Mouse (Mus musculus): ENCODE measurements around the gene Golga5. TPM values are rescaled to one million over a fixed set of nuclear protein-coding genes. Genes with fewer than 3 reads are reported as not detected.

Golga5 gene
- polyA plus RNA-seq, 1 experiment: 32.4 TPM

DNA sequence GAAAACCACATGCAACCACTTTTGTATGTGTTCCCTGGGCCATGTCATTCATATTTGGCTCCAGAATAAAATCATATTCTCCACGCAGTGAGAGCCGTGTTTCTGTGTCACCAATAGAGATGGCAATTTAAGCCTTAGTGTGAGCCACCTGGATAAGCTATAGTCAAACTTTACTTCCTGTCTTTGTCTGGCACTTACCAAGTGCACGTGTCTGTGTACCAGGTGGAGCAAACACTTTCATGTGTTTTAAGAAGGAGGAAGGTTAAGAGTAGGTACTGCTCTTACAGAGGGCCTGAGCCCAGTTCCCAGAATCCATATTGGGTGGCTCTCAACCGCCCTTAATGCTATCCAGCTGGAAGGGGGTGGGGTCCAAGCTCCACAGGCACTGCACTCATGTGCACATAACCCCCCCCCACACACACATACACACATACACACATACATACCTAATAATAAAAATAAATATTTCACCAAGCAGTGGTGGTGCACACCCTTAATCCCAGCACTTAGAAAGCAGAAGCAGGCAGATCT, 43.8 kb upstream of the Golga5 start:
- TF ChIP-seq POLR2A (IDR thresholded peaks at IDR 0.05; ENCODE audit: control insufficient read depth, low read depth, low read length): no peak
- TF ChIP-seq CTCF (IDR thresholded peaks at IDR 0.05; ENCODE audit: control insufficient read depth, insufficient read depth, insufficient replicate concordance, low read depth, low read length): no peak
- Histone ChIP-seq H3K4me1 (ENCODE audit: control insufficient read depth, insufficient read depth, low read length) (no peaks in the 10 kb centered on the region), H3K27ac (ENCODE audit: control insufficient read depth, insufficient read depth, low read depth, low read length) (no peak overlapping the region), H3K36me3 (ENCODE audit: control insufficient read depth, insufficient read depth, low read length) (no peaks in the 10 kb centered on the region), H3K27me3 (ENCODE audit: control insufficient read depth, insufficient read depth, low read length) (no peaks in the 10 kb centered on the region), H3K4me3 (ENCODE audit: control insufficient read depth, low read depth, low read length) (no peak overlapping the region)

DNA sequence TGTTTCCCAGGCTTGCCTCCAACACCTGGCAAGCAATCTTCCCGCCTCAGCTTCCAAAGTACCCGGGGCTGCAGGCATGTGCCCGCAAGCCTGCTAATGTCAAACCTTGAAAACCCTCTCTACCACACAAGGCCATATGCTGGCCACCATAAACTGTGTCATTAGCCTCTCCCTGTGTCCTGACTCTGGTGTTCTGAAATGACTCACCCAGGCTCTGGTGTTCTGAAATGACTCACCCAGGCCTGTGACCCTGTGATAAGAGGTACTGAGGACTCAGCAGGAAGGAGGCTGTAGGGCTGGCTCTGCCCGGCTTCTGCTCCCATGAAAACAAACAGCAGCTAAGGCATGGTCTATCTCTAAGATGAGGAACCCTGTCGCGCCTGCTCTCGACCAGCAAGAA, 42.6 kb upstream of the Golga5 start:
- Histone ChIP-seq H3K4me3 (ENCODE audit: control insufficient read depth, low read depth, low read length) (no peak overlapping the region), H3K27ac (ENCODE audit: control insufficient read depth, insufficient read depth, low read depth, low read length) (no peak overlapping the region), H3K4me1 (ENCODE audit: control insufficient read depth, insufficient read depth, low read length) (no peaks in the 10 kb centered on the region), H3K27me3 (ENCODE audit: control insufficient read depth, insufficient read depth, low read length) (no peaks in the 10 kb centered on the region), H3K36me3 (ENCODE audit: control insufficient read depth, insufficient read depth, low read length) (no peaks in the 10 kb centered on the region)
- no peak for TF ChIP-seq CTCF (IDR thresholded peaks at IDR 0.05; ENCODE audit: control insufficient read depth, insufficient read depth, insufficient replicate concordance, low read depth, low read length)
- TF ChIP-seq POLR2A (IDR thresholded peaks at IDR 0.05; ENCODE audit: control insufficient read depth, low read depth, low read length): no peak

DNA sequence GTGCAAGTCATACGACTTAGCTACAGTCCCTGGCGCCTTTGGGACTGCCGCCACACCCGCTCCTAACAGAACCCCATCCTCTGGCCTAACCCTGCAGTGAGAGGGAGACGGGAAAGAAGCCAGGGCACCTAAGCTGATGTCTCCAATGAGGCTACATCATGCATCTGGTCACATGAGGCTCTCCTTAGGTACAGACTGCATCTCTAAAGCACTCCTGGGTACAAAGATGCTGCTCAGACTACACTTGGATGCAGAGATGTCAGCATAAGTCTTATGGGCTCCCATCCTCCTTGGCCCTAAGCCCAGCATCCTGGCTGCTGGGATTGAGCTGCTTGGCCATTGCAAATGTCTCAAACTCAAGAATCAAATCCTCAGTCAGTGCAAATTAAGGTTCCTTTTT, 39.3 kb upstream of the Golga5 start:
- Histone ChIP-seq H3K27me3 (ENCODE audit: control insufficient read depth, insufficient read depth, low read length) (no peaks in the 10 kb centered on the region), H3K27ac (ENCODE audit: control insufficient read depth, insufficient read depth, low read depth, low read length) (no peak overlapping the region), H3K4me3 (ENCODE audit: control insufficient read depth, low read depth, low read length) (no peak overlapping the region), H3K36me3 (ENCODE audit: control insufficient read depth, insufficient read depth, low read length) (no peaks in the 10 kb centered on the region), H3K4me1 (ENCODE audit: control insufficient read depth, insufficient read depth, low read length) (peaks cover 3% of the 10 kb centered on the region; the same call in 1 of the 2 replicates)
- TF ChIP-seq POLR2A (IDR thresholded peaks at IDR 0.05; ENCODE audit: control insufficient read depth, low read depth, low read length) (no peak), CTCF (IDR thresholded peaks at IDR 0.05; ENCODE audit: control insufficient read depth, insufficient read depth, insufficient replicate concordance, low read depth, low read length) (no peak)

DNA sequence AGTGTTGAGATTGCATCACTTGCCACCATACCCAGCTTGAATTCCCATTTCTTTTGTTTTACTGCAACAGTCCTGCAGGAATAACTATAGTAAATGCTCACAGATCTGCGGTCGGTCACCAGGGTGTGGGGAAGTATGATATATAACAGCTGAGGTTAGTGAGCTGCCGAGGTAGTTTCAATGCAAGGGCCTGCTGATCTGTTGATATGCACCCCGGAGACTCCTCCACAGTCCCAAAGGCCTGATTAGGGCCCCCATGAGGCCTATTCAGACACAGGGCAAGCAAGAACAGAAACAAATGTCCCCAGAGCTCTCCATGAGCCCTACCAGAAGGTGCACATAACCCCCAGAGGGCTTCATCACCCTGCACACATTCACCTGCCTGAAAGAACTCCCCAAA, 38.7 kb upstream of the Golga5 start:
- H3K4me1 ChIP-seq (ENCODE audit: control insufficient read depth, insufficient read depth, low read length): peaks cover 3% of the 10 kb centered on the region; the same call in 1 of the 2 replicates
- no peaks in the 10 kb centered on the region for H3K36me3 ChIP-seq (ENCODE audit: control insufficient read depth, insufficient read depth, low read length)

DNA sequence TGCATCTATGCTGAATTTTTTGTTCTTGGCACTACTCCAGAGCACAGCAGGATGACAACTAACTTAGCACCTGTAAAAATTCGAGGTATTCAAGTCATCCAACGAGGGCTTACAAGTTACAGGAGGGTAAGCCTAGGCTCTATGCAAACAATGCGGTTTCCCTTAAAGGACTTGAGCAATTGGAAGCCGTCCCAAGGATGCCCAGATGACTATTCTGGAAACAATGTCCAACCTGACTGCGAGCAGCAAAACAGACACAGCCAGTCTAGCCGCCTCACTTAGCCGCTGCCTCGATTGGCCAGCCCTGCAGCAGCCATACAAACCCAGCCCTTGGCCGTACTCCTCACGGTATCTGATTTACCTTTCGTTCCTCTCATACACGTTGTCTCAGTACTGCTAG, 36.7 kb upstream of the Golga5 start:
- no peaks in the 10 kb centered on the region for H3K36me3 ChIP-seq (ENCODE audit: control insufficient read depth, insufficient read depth, low read length)
- no peak overlapping the region for H3K4me3 ChIP-seq (ENCODE audit: control insufficient read depth, low read depth, low read length)
- no peaks in the 10 kb centered on the region for H3K27me3 ChIP-seq (ENCODE audit: control insufficient read depth, insufficient read depth, low read length)
- peaks cover 3% of the 10 kb centered on the region; the same call in 1 of the 2 replicates for H3K4me1 ChIP-seq (ENCODE audit: control insufficient read depth, insufficient read depth, low read length)
- no peak overlapping the region for H3K27ac ChIP-seq (ENCODE audit: control insufficient read depth, insufficient read depth, low read depth, low read length)
- TF ChIP-seq POLR2A (IDR thresholded peaks at IDR 0.05; ENCODE audit: control insufficient read depth, low read depth, low read length): no peak
- no peak for TF ChIP-seq CTCF (IDR thresholded peaks at IDR 0.05; ENCODE audit: control insufficient read depth, insufficient read depth, insufficient replicate concordance, low read depth, low read length)

More for the DNA sequence above, 38.7 kb upstream of the Golga5 start:
- Histone ChIP-seq H3K27me3 (ENCODE audit: control insufficient read depth, insufficient read depth, low read length) (no peaks in the 10 kb centered on the region), H3K27ac (ENCODE audit: control insufficient read depth, insufficient read depth, low read depth, low read length) (no peak overlapping the region), H3K4me3 (ENCODE audit: control insufficient read depth, low read depth, low read length) (no peak overlapping the region)
- TF ChIP-seq CTCF (IDR thresholded peaks at IDR 0.05; ENCODE audit: control insufficient read depth, insufficient read depth, insufficient replicate concordance, low read depth, low read length) (no peak), POLR2A (IDR thresholded peaks at IDR 0.05; ENCODE audit: control insufficient read depth, low read depth, low read length) (no peak)

DNA sequence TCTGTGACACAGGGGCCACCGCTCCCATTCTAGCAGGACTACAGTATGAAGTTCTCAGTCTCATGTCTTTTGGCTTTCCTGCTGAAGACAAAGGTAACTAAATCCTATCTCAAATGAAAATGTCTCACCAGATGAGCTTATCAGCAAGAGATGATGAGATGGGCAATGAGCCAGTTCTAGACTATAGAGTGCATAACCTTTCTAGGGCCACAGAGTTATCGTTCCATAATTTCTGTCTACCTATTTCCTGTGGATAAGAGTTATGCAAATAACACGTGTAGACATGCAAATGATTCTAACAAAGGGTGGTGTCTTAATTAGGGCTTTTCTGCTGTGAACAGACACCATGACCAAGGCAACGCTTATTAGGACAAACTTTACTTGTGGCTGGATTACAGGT, 34.8 kb upstream of the Golga5 start:
- Histone ChIP-seq H3K36me3 (ENCODE audit: control insufficient read depth, insufficient read depth, low read length) (no peaks in the 10 kb centered on the region), H3K27ac (ENCODE audit: control insufficient read depth, insufficient read depth, low read depth, low read length) (no peak overlapping the region), H3K27me3 (ENCODE audit: control insufficient read depth, insufficient read depth, low read length) (no peaks in the 10 kb centered on the region), H3K4me3 (ENCODE audit: control insufficient read depth, low read depth, low read length) (no peak overlapping the region), H3K4me1 (ENCODE audit: control insufficient read depth, insufficient read depth, low read length) (peaks cover 3% of the 10 kb centered on the region)
- no peak for TF ChIP-seq CTCF (IDR thresholded peaks at IDR 0.05; ENCODE audit: control insufficient read depth, insufficient read depth, insufficient replicate concordance, low read depth, low read length)
- no peak for TF ChIP-seq POLR2A (IDR thresholded peaks at IDR 0.05; ENCODE audit: control insufficient read depth, low read depth, low read length)

DNA sequence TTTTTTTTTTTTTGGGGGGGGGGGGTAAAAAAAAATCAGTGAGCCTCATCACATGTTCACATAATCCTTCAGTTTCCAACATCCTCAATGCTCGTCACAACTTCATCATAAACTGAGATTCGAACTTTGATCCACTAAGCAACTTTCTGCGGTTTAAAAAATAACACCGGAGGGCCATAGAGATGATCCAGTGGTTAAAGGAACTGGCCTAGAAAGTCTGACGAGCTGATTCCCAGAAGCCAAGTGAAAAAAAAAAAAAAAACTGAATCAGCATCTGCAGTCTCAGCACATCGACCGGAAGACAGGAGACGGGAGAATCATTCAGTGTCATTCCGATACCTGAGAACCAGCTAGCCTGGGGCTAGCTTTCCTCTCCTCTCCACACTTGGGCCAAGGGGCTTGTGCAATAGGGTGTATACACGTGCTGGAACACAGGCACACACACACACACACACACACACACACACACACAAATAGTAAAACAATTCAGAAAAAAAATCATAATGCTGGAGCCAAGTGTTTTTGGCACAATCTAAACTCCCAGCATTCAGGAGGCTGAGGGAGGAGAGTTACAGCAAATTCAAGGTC, 31.9 kb upstream of the Golga5 start:
- Histone ChIP-seq H3K36me3 (ENCODE audit: control insufficient read depth, insufficient read depth, low read length) (no peaks in the 10 kb centered on the region), H3K4me3 (ENCODE audit: control insufficient read depth, low read depth, low read length) (no peak overlapping the region), H3K27ac (ENCODE audit: control insufficient read depth, insufficient read depth, low read depth, low read length) (peak overlapping the region; percentile 32; the same call in 1 of the 2 replicates), H3K4me1 (ENCODE audit: control insufficient read depth, insufficient read depth, low read length) (peaks cover 5% of the 10 kb centered on the region), H3K27me3 (ENCODE audit: control insufficient read depth, insufficient read depth, low read length) (no peaks in the 10 kb centered on the region)
- TF ChIP-seq POLR2A (IDR thresholded peaks at IDR 0.05; ENCODE audit: control insufficient read depth, low read depth, low read length) (no peak), CTCF (IDR thresholded peaks at IDR 0.05; ENCODE audit: control insufficient read depth, insufficient read depth, insufficient replicate concordance, low read depth, low read length) (no peak)
